Mouse (Mus musculus) lung, postnatal 0 days (tissue): Measurements from ENCODE around the gene Cnot1. TPM values are rescaled to one million over a fixed set of nuclear protein-coding genes. Genes with fewer than 3 reads are reported as not detected.

Experiments
- ATAC-seq: fragments of 200-750 bp; cut with Nextera tagmentation; 2 replicates; pipeline ENCODE4 v1.8.0; 2017; ENCODE audit warnings: moderate library complexity
- DNase-seq: peaks from one replicate; pipeline ENCODE4 v3.0.0-alpha.2; 2016; ENCODE audit warnings: low spot score
- H3K27ac ChIP-seq: fragments of 300-500 bp; sonication (generic); 2 replicates; pipeline ENCODE4 v1.5.1; 2014; ENCODE audit warnings: antibody characterized with exemption, mild to moderate bottlenecking, low read length, mixed read lengths
- H3K27me3 ChIP-seq: fragments of 300-500 bp; sonication (generic); replicated peaks from 2 replicates; pipeline ENCODE4 v1.6.1; 2014; ENCODE audit warnings: low read length, mixed read lengths; ENCODE audit not compliant: insufficient read depth
- H3K36me3 ChIP-seq: fragments of 300-500 bp; sonication (generic); 2 replicates; pipeline ENCODE4 v1.6.1; 2014; ENCODE audit warnings: low read length, mixed read lengths; ENCODE audit not compliant: insufficient read depth
- H3K4me1 ChIP-seq: fragments of 300-500 bp; sonication (generic); 2 replicates; pipeline ENCODE4 v1.6.1; 2014; ENCODE audit warnings: antibody characterized with exemption, low read depth, low read length, mixed read lengths; ENCODE audit not compliant: insufficient read depth
- H3K4me2 ChIP-seq: fragments of 300-500 bp; sonication (generic); replicated peaks from 2 replicates; pipeline ENCODE4 v1.6.1; 2014; ENCODE audit warnings: low read depth, mild to moderate bottlenecking, low read length, moderate library complexity, mixed read lengths
- H3K4me3 ChIP-seq: fragments of 300-500 bp; sonication (generic); 2 replicates; pipeline ENCODE4 v1.5.1; 2014; ENCODE audit warnings: low read depth, low read length
- H3K9ac ChIP-seq: fragments of 300-500 bp; sonication (generic); replicated peaks from 2 replicates; pipeline ENCODE4 v1.6.1; 2014; ENCODE audit warnings: low read depth, mild to moderate bottlenecking
- H3K9me3 ChIP-seq: fragments of 300-500 bp; sonication (generic); 2 replicates; pipeline ENCODE4 v1.6.1; 2016; ENCODE audit warnings: low read length, mixed read lengths
- CTCF ChIP-seq: IDR thresholded peaks from 2 replicates; pipeline ENCODE4 v1.5.1; 2016; ENCODE audit warnings: antibody characterized with exemption, mild to moderate bottlenecking
- EP300 ChIP-seq: IDR thresholded peaks from 2 replicates; pipeline ENCODE4 v1.6.1; 2016; ENCODE audit warnings: antibody characterized with exemption, mild to moderate bottlenecking, control low read depth
- WGBS: fragments of 180-500 bp; shearing (Covaris S2); extraction: QIAGEN DNeasy Blood & Tissue Kit; methylation state at CpG from one replicate; pipeline ENCODE4 v1.1.7; 2014; 5-methylcytosine and 5-hydroxymethylcytosine counted together
- polyA plus RNA-seq: library from polyadenylated mRNA; unstranded; fragments of >200 nt; fragmentation: Nextera tagmentation; extraction: Ambion mirVana; gene quantifications from 2 replicates; pipeline ENCODE4 v1.2.1, GENCODE M21; 2015

Gene Cnot1
- polyA plus RNA-seq, 1 experiment from 2014 or later: 21.5 TPM

GRCm38 (mm10) chr8:95808631-95809030 lies 1.4 kb upstream of the Cnot1 start:
- Histone ChIP-seq H3K9me3 (no peaks in the 10 kb centered on the region), H3K27me3 (no peaks in the 10 kb centered on the region), H3K36me3 (no peaks in the 10 kb centered on the region), H3K27ac (no peak overlapping the region), H3K4me1 (peaks cover 8% of the 10 kb centered on the region; the same call in 1 of the 2 replicates), H3K9ac (no peak overlapping the region), H3K4me3 (no peak overlapping the region), H3K4me2 (no peak overlapping the region)
- no peak for TF ChIP-seq CTCF
- TF ChIP-seq EP300: no peak
- no peak for ATAC-seq
- 70% methylated on average over 4 of the region's 4 CpGs for WGBS
- no peak for DNase-seq

GRCm38 (mm10) chr8:95807861-95808260 lies 597 bp upstream of the Cnot1 start:
- peak; percentile 99 for DNase-seq
- peak; percentile 92 for ATAC-seq
- WGBS: under 1% methylated on average over 20 of the region's 20 CpGs
- H3K27me3 ChIP-seq: no peaks in the 10 kb centered on the region
- TF ChIP-seq EP300 (no peak; the same call in 1 of the 2 replicates), CTCF (no peak)
- H3K4me2 ChIP-seq: peak overlapping the region; percentile 90
- H3K9ac ChIP-seq: 0 out of 2 replicates have a peak overlapping the region, but pooled peaks have one; percentile 26
- H3K4me3 ChIP-seq: peak overlapping the region; percentile 90
- H3K4me1 ChIP-seq: peaks cover 8% of the 10 kb centered on the region; the same call in 1 of the 2 replicates
- no peaks in the 10 kb centered on the region for H3K36me3 ChIP-seq
- no peaks in the 10 kb centered on the region for H3K9me3 ChIP-seq
- H3K27ac ChIP-seq: peak overlapping the region; percentile 96

GRCm38 (mm10) chr8:95806461-95807191 lies 638 bp downstream of the Cnot1 start:
- Histone ChIP-seq H3K9me3 (no peaks in the 10 kb centered on the region), H3K27me3 (no peaks in the 10 kb centered on the region), H3K36me3 (no peaks in the 10 kb centered on the region), H3K27ac (peak overlapping the region; percentile 96), H3K4me2 (peak overlapping the region; percentile 90), H3K4me3 (peak overlapping the region; percentile 90), H3K9ac (peak overlapping the region; percentile 91), H3K4me1 (peaks cover 8% of the 10 kb centered on the region; the same call in 1 of the 2 replicates)
- peak; percentile 39 for DNase-seq
- WGBS: under 1% methylated on average over 61 of the region's 69 CpGs
- TF ChIP-seq CTCF: no peak
- no peak for TF ChIP-seq EP300
- no peak for ATAC-seq

- no peaks in the 10 kb centered on the region for H3K9me3 ChIP-seq
- no peak overlapping the region for H3K9ac ChIP-seq
- H3K4me2 ChIP-seq: peak overlapping the region; percentile 90; the same call in 1 of the 2 replicates
- no peaks in the 10 kb centered on the region for H3K27me3 ChIP-seq
- peaks cover 8% of the 10 kb centered on the region; the same call in 1 of the 2 replicates for H3K4me1 ChIP-seq
- no peaks in the 10 kb centered on the region for H3K36me3 ChIP-seq
- ATAC-seq (no peak), DNase-seq (no peak)
- no peak for TF ChIP-seq CTCF
- TF ChIP-seq EP300: no peak
- 39% methylated on average over 2 of the region's 2 CpGs for WGBS
- no peak overlapping the region for H3K27ac ChIP-seq
- no peak overlapping the region for H3K4me3 ChIP-seq
Observed at GRCm38 (mm10) chr8:95805482-95805881, 1.8 kb downstream of the Cnot1 start.

- H3K4me1 ChIP-seq: peaks cover 8% of the 10 kb centered on the region; the same call in 1 of the 2 replicates
- DNase-seq (no peak), ATAC-seq (no peak)
- no peaks in the 10 kb centered on the region for H3K9me3 ChIP-seq
- H3K9ac ChIP-seq: no peak overlapping the region
- no peak overlapping the region for H3K4me3 ChIP-seq
- no peak for TF ChIP-seq EP300
- TF ChIP-seq CTCF: no peak
- 81% methylated on average over 8 of the region's 8 CpGs for WGBS
- H3K27me3 ChIP-seq: no peaks in the 10 kb centered on the region
- no peak overlapping the region for H3K4me2 ChIP-seq
- no peak overlapping the region for H3K27ac ChIP-seq
- H3K36me3 ChIP-seq: no peaks in the 10 kb centered on the region
Observed at GRCm38 (mm10) chr8:95802231-95802630, 5.0 kb downstream of the Cnot1 start.

- H3K4me1 ChIP-seq: peaks cover 8% of the 10 kb centered on the region; the same call in 1 of the 2 replicates
- TF ChIP-seq CTCF (no peak), EP300 (no peak)
Observed at GRCm38 (mm10) chr8:95801476-95802064, 5.7 kb downstream of the Cnot1 start.

More at GRCm38 (mm10) chr8:95801476-95802064, 5.7 kb downstream of the Cnot1 start:
- no peaks in the 10 kb centered on the region for H3K27me3 ChIP-seq
- no peaks in the 10 kb centered on the region for H3K36me3 ChIP-seq
- H3K27ac ChIP-seq: no peak overlapping the region
- WGBS: 92% methylated on average over 1 of the region's 1 CpGs
- ATAC-seq: no peak
- H3K9ac ChIP-seq: no peak overlapping the region
- H3K4me2 ChIP-seq: no peak overlapping the region
- no peaks in the 10 kb centered on the region for H3K9me3 ChIP-seq
- H3K4me3 ChIP-seq: no peak overlapping the region
- no peak for DNase-seq
